Mouse (Mus musculus) spleen, adult 2 months (tissue): ENCODE measurements around the gene Thsd1.

Experiments used
- CTCF ChIP-seq: fragments of 200-500 bp; IDR thresholded peaks from 2 replicates; pipeline ENCODE4 v1.5.1; 2011; ENCODE audit warnings: mild to moderate bottlenecking, inconsistent platforms; ENCODE audit not compliant: insufficient read depth, insufficient read length, insufficient replicate concordance; ENCODE audit errors: extremely low read depth
- POLR2A ChIP-seq: fragments of 200-500 bp; IDR thresholded peaks from 2 replicates; pipeline ENCODE4 v1.6.1; 2011; ENCODE audit warnings: low read depth, low read length, inconsistent platforms

DNA sequence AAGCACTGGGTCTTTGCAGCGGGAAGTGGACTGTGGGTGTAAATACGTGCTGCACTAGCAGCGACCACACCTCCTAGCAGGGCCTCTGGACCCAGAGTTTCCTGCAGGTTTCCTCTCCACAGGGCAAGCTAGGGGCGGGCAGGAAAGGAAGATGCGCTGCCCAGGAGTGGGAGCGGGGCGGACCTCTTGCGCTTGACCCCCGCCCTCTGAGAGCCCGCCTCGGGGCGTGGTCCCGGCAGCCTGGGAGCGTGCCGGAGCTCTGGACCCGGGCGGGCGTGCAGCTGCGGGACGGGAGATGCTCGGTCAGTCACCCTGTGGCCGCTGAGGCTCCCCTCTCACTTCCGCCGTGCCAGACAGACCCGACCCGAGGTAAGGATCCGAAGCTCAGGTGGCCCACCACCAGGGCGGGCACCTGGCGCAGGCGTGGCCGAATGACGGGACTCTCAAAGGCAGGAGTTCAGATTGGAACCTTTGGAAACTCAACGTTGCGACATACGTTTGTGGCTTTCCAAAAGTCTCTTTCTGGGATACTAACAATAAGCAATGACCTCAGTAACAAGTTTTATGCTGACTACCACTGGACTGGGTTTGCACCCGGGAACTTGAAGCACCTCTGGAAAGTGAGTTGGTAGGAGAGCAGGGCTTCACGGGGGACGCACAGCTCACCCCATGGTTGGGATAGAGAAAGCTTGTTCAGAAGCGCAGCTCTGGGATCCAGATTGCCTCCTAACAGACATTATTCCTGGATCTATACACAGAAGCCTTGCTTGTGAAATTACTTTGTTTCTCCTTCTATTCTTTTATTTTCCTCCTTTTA is at the start of gene Thsd1:
- TF ChIP-seq CTCF, result no peak
- TF ChIP-seq POLR2A, result no peak
